Mouse (Mus musculus) liver, adult 2 months (tissue): Measurements from ENCODE around the gene Hdhd3.

Experiments used
- CTCF ChIP-seq: fragments of 200-500 bp; IDR thresholded peaks from 2 replicates; pipeline ENCODE4 v1.5.1; 2011; ENCODE audit warnings: low read depth, low read length, control low read depth
- POLR2A ChIP-seq: fragments of 200-500 bp; IDR thresholded peaks from 2 replicates; pipeline ENCODE4 v1.6.1; 2011; ENCODE audit warnings: low read length, control low read depth; ENCODE audit not compliant: insufficient read depth; ENCODE audit errors: extremely low read depth

- TF ChIP-seq POLR2A: no peak
- TF ChIP-seq CTCF: no peak
These were observed 298 bp downstream of the Hdhd3 start for GRCm38 (mm10) chr4:62502969-62503368.
